Mouse (Mus musculus) liver, postnatal 0 days (tissue): Measurements from ENCODE around the gene Csrnp1.

ENCODE experiments used
- CTCF ChIP-seq: sonication (generic); IDR thresholded peaks from 2 replicates; pipeline ENCODE4 v1.5.1; 2016; ENCODE audit warnings: antibody characterized with exemption, low read depth
- EP300 ChIP-seq: IDR thresholded peaks from 2 replicates; pipeline ENCODE4 v1.6.1; 2016; ENCODE audit warnings: antibody characterized with exemption, low read depth, mild to moderate bottlenecking

DNA sequence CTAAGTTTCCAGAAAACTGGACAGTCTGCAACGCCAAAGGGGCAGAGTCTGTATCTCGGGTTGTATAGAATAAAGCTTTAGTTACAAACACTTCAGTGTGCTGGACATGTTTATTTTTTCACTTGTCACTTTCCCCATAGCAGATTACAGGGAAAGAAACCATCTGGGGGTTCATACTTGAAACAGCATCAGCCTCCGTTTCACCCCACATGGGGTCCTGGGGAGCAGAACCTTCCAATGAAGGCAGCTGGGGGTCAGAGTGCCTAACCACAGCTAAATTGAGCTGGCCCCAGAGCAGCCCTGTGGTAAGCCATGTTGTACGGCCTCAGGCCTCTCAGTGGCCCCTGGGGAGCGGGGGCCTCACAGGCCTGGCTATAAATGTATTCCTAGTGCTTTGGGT, 58.0 kb downstream of the Csrnp1 start:
- TF ChIP-seq CTCF (no peak), EP300 (no peak)
